Mouse (Mus musculus): Measurements from ENCODE around the gene Cyp27b1. TPM values are rescaled to one million over a fixed set of nuclear protein-coding genes. Genes with fewer than 3 reads are reported as not detected.
"Not testable (repeated sequence)": the region's sequence is repeated elsewhere in the genome, so short reads cannot be mapped to it uniquely, and the experiment has no call there.

Gene Cyp27b1
- polyA plus RNA-seq, 1 experiment from 2014 or later: 0.06 TPM

DNA sequence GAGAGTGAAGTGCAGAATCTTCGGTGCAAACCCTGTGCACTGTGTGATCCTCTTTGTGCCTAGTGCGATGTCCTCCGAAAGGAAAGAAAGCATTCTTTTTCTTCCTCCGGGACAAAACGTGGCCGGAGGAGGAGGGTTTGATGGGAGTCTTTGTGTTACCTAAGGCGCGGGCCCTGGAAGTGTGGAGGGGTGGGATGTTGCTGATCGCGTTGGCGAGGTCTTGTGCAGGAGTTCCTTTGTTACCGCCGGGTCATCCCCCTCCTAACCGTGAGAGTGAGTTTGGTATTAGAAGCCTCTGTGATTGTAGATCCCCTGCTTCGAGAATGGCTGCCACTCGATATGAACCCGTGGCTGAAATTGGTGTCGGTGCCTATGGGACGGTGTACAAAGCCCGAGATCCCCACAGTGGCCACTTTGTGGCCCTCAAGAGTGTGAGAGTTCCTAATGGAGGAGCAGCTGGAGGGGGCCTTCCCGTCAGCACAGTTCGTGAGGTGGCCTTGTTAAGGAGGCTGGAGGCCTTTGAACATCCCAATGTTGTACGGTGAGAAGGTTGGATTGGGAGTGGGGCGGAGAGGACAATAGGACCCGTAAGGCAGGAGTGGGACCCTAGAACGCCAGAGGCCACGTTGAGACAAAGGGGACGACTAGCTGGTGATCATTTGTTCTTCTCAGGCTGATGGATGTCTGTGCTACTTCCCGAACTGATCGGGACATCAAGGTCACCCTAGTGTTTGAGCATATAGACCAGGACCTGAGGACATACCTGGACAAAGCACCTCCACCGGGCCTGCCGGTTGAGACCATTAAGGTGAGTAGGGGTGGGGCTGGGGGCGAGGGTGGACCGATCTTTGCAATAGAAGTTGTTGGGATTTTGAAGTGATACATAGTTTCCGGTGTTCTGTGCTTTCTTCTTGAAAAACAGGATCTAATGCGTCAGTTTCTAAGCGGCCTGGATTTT, 16.1 kb downstream of the Cyp27b1 start:
- ATAC-seq (replicated peaks): peak; percentile 3; the same call in 1 of the 2 replicates

DNA sequence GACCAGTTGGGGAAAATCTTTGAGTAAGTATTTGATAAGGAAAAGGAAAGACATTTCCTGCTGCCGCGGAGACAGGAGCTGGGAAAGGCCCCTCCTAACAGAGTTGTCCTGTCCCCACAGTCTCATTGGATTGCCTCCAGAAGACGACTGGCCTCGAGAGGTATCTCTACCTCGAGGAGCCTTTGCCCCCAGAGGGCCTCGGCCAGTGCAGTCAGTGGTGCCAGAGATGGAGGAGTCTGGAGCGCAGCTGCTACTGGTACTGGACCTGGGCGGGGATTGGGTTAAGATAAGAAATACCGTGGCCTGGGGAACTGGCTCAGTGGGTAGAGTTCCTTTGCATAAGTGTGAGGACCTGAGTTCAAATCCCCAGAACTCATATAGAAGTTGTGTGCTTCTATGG, 17.9 kb downstream of the Cyp27b1 start:
- Histone ChIP-seq H3K27ac (no peak overlapping the region), H3K4me1 (peaks cover 58% of the 10 kb centered on the region), H3K27me3 (replicated peaks) (no peaks in the 10 kb centered on the region), H3K4me3 (no peak overlapping the region), H3K4me2 (no peak overlapping the region), H3K36me3 (replicated peaks) (peaks cover 36% of the 10 kb centered on the region), H3K9me3 (no peaks in the 10 kb centered on the region), H3K9ac (no peak overlapping the region)
- no peak for ATAC-seq (replicated peaks)
- 89% methylated on average over 9 of the region's 9 CpGs for WGBS

More for the DNA sequence above, 16.1 kb downstream of the Cyp27b1 start:
- peak overlapping the region; percentile 91 for H3K9ac ChIP-seq
- no peaks in the 10 kb centered on the region for H3K27me3 ChIP-seq (replicated peaks)
- peak overlapping the region; percentile 83 for H3K4me2 ChIP-seq
- H3K27ac ChIP-seq: peak overlapping the region; percentile 93
- 14% methylated on average over 37 of the region's 37 CpGs for WGBS
- peaks cover 50% of the 10 kb centered on the region for H3K4me1 ChIP-seq
- H3K4me3 ChIP-seq: peak overlapping the region; percentile 83
- H3K9me3 ChIP-seq: no peaks in the 10 kb centered on the region
- peaks cover 36% of the 10 kb centered on the region for H3K36me3 ChIP-seq (replicated peaks)

DNA sequence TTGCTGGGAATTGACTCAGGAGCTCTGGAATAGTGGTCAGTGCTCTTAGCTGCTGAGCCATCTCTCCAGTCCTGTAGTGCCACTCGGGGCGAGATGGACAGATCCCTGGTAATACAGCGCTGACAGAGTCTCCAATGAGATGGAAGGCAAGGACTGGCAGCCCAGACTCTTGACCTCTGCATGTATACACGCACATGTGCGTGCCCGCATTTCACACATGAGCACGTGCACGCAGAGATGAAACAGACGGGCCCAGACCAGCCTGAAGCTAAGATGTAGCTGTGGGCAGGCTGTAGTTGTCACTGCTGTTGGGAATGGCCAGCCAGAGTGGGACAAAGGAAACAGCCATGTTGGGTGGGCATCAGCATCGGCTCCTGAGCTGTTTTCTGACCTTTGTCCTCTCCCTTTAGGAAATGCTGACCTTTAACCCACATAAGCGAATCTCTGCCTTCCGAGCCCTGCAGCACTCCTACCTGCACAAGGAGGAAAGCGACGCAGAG, 18.5 kb downstream of the Cyp27b1 start:
- ATAC-seq (replicated peaks): no peak
- Histone ChIP-seq H3K27me3 (replicated peaks) (no peaks in the 10 kb centered on the region), H3K9ac (no peak overlapping the region), H3K4me1 (peaks cover 57% of the 10 kb centered on the region), H3K9me3 (no peaks in the 10 kb centered on the region), H3K36me3 (replicated peaks) (peaks cover 36% of the 10 kb centered on the region), H3K4me3 (no peak overlapping the region), H3K27ac (no peak overlapping the region), H3K4me2 (no peak overlapping the region)
- WGBS: 92% methylated on average over 14 of the region's 14 CpGs

DNA sequence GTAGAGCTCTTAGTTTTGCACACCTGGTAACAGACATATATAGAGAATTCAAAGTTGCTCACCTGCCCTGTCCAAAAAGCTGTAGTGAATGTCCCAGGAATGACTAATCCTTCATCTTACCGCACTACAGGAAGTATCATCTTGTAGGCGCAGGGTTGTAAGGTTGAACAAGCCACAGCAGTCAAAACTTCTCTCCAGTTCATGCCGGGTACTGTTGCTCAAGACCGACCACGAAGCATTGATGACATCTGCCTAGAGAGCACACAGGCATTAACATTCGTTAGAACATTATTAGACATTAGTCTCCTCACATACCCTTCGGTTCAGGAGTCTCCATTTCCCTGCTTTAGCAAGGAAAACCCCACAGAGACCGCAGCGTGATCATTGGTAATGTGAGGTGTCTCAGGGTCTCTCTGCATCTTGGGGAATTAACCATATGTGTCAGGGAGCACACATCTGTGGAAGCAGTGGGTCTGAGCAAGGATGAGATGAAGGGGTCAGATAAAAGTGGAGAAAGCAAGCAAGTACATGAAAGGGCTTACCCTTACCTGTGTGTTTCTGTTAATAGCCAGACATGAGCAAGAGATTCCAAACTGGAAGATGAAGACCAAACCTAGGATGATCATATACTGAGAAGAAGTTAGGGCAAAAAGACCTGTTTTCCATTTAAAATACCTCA, 20.4 kb downstream of the Cyp27b1 start:
- peak overlapping the region; percentile 27; the same call in 1 of the 2 replicates for H3K27ac ChIP-seq
- peaks cover 44% of the 10 kb centered on the region for H3K4me1 ChIP-seq
- H3K4me2 ChIP-seq: peak overlapping the region; percentile 77
- H3K9ac ChIP-seq: peak overlapping the region; percentile 62; the same call in 1 of the 2 replicates
- peak overlapping the region; percentile 78 for H3K4me3 ChIP-seq
- H3K27me3 ChIP-seq (replicated peaks): no peaks in the 10 kb centered on the region
- no peak for ATAC-seq (replicated peaks)
- no peaks in the 10 kb centered on the region for H3K9me3 ChIP-seq
- peaks cover 36% of the 10 kb centered on the region for H3K36me3 ChIP-seq (replicated peaks)
- WGBS: 81% methylated on average over 9 of the region's 9 CpGs

DNA sequence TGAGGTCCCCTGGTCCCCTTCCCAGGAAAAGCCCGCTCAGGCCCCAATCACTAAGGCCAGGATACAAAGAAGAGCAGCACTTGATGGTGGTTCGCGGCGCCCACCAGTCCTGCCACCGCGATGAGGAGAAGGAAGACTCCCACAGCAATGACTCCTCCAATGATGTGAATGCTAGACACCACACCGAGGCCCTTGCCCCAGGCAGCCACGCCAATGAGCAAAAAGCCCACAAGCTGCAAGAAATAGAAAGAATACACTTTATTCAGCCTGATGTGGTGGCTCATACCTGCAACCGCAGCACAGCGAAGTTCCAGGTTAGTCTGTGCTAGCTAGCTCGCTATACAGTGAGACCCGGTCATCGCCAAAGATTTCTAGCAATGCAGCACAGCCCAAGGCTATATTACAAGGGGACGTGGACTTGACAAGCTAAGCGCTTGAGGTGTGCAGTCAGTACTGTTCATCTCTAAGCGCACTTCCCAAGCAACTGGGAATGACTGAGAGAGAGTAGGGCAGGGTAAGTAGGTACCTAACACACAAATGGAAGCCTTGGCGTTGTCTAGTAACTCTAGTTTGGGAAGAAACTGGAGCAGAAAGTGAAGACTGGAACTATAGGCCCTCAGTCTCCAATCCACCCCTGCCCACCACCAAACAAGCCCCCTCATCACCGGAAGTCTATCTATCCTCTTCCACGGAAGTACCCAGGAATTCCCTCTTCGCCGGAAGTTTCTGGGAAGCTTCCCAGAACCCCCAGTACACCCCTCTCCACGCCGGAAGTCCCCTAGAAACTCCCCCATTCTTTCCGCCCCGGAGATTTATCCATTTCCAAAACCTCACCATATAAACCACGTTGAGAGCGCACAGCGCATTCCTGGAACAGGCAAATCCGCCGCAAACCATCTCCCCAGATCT, 21.5 kb downstream of the Cyp27b1 start:
- no peaks in the 10 kb centered on the region for H3K27me3 ChIP-seq (replicated peaks)
- H3K27ac ChIP-seq: peak overlapping the region; percentile 95
- H3K4me1 ChIP-seq: peaks cover 42% of the 10 kb centered on the region
- peak overlapping the region; percentile 78 for H3K4me3 ChIP-seq
- 7% methylated on average over 30 of the region's 30 CpGs for WGBS
- peak overlapping the region; percentile 62 for H3K9ac ChIP-seq
- H3K4me2 ChIP-seq: peak overlapping the region; percentile 77
- peaks cover 36% of the 10 kb centered on the region for H3K36me3 ChIP-seq (replicated peaks)
- no peaks in the 10 kb centered on the region for H3K9me3 ChIP-seq
- ATAC-seq (replicated peaks): peak; percentile 79

DNA sequence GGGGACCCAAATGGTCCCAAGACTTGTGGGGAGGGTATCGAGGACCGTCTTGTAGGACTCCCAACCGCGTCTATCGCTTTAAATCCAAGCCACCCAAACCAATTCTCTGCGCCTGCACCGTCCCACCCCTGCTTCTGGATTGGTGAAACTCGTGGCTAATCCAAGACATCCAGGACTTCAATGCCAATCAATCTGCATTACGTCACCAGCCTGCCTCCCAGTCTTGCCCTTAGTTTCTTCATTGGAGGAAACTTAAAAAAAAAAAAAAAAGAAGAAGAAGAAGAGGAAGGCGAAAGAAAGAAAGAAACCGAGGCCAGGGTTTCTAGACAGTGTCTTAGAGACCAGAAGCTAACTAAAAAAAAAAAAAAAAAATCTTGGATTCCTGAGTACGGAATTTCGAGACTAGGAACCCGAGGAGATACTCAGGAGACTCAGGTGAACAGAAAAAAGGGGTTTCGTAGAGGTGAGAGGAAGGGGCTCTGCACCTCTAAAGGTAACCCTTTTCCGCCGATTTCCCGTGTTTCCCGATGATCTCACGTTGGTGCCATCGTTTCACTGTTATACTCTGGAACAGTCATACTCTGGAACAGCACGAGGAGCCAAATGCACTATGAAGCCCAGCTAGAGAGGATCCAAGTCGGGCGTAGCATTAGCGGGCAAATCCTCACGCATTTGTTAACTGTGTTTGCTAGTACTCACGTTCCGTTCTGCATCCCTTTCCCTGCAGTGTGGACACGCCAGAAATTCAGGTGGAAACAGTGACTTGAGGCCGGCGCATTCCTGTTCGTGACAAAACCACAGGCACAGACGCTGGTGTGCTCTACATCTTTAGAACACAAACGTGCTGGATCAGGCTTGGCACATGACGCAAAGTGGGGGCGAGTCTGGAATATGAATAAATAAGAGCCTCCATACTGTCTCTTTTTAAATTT, 22.4 kb downstream of the Cyp27b1 start, which contains the start of gene Tspan31:
Tspan31 (minus strand) TSS at position 75 of the 932 bp plus-strand sequence.
- Histone ChIP-seq H3K4me1 (peaks cover 33% of the 10 kb centered on the region), H3K36me3 (replicated peaks) (peaks cover 31% of the 10 kb centered on the region), H3K27me3 (replicated peaks) (no peaks in the 10 kb centered on the region), H3K4me2 (peak within 1 kb of the TSS; percentile 77), H3K27ac (peak within 1 kb of the TSS; percentile 95), H3K4me3 (peak within 1 kb of the TSS; percentile 78), H3K9me3 (no peaks in the 10 kb centered on the region), H3K9ac (peak within 1 kb of the TSS; percentile 62)
- ATAC-seq (replicated peaks): peak; percentile 95
- 1% methylated on average over 36 of the region's 36 CpGs for WGBS

DNA sequence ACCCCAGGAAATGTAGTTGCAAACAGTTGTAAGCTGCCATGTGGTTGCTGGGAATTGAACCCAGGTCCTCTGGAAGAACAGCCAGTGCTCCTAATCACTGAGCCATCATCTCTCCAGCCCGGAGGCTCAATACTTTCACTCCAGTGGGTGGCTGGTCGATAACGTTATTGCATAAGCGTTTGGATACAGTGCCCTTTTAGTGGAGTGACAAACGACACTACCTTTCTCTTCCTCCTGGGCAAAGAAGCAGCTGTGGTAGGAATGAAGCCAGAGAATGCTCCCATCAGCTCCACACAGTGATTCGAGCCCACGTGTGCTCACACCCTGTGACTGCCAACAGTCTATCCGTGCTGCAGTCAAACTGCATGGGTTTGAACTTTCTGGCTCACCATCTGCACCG, 23.2 kb downstream of the Cyp27b1 start:
- H3K4me2 ChIP-seq: peak overlapping the region; percentile 77
- H3K27ac ChIP-seq: peak overlapping the region; percentile 81

DNA sequence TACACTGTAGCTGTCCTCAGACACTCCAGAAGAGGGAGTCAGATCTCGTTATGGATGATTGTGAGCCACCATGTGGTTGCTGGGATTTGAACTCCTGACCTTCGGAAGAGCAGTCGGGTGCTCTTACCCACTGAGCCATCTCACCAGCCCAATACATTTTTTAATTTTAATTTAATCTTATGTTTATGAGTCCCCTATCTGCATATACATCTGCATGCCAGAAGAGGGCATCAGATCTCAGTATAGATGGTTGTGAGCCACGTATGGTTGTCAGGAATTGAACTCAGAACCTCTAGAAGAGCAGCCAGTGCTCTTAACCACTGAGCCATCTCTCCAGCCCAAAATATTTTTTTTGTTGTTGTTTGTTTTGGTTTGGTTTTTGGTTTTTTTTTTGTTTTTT, 24.2 kb downstream of the Cyp27b1 start:
- H3K27me3 ChIP-seq (replicated peaks); ATAC-seq (replicated peaks); H3K4me3 ChIP-seq; H3K9ac ChIP-seq; H3K27ac ChIP-seq; H3K9me3 ChIP-seq; H3K4me2 ChIP-seq: not testable (repeated sequence)
- WGBS: 87% methylated on average over 4 of the region's 4 CpGs
- H3K4me1 ChIP-seq: peaks cover 42% of the 10 kb centered on the region
- peaks cover 13% of the 10 kb centered on the region for H3K36me3 ChIP-seq (replicated peaks)

More for the DNA sequence above, 23.2 kb downstream of the Cyp27b1 start:
- H3K9ac ChIP-seq: peak overlapping the region; percentile 57; the same call in 1 of the 2 replicates
- H3K4me1 ChIP-seq: peaks cover 33% of the 10 kb centered on the region
- no peaks in the 10 kb centered on the region for H3K9me3 ChIP-seq
- peaks cover 24% of the 10 kb centered on the region for H3K36me3 ChIP-seq (replicated peaks)
- H3K4me3 ChIP-seq: peak overlapping the region; percentile 78
- H3K27me3 ChIP-seq (replicated peaks): no peaks in the 10 kb centered on the region
- 80% methylated on average over 9 of the region's 9 CpGs for WGBS
- ATAC-seq (replicated peaks): no peak

DNA sequence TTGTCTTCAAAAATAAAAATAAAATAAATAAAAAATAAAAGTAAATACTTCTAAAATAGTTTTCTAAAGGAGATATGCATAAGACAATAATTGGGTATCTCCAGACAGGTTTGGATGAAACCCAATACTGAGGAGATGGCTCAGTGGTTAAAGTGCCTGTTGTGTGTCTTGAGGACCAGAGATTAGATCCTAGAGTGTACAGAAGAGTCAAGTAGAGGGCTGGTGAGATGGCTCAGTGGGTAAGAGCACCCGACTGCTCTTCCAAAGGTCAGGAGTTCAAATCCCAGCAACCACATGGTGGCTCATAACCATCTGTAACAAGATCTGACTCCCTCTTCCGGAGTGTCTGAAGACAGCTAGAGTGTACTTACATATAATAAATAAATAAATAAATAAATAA, 24.9 kb downstream of the Cyp27b1 start:
- not testable (repeated sequence) for ATAC-seq (replicated peaks)

DNA sequence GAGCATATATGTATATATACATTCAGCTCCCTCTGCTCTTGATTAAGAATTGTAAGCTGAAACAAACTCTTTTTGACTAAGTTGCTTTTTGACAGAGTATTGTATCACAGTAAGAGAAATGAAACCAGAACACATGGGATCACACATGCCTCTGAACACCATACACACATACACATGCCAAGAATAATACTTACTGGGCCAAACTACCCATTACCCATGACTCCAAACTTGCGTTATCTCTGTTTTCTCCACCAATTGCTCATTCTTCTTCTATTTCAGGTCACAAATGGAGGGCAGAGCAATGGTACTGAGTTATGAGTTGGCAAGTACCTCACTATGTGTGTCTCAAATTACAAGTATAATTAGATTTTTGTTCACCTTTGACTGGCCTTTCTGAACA, 25.9 kb downstream of the Cyp27b1 start:
- WGBS: 96% methylated on average over 1 of the region's 1 CpGs
- no peaks in the 10 kb centered on the region for H3K36me3 ChIP-seq (replicated peaks)
- ATAC-seq (replicated peaks): no peak

More for the DNA sequence above, 24.9 kb downstream of the Cyp27b1 start:
- not testable (repeated sequence) for H3K4me3 ChIP-seq; H3K4me2 ChIP-seq; H3K27ac ChIP-seq; H3K9me3 ChIP-seq; H3K36me3 ChIP-seq (replicated peaks); H3K9ac ChIP-seq; H3K27me3 ChIP-seq (replicated peaks)
- WGBS: 94% methylated on average over 2 of the region's 2 CpGs
- peaks cover 47% of the 10 kb centered on the region for H3K4me1 ChIP-seq

More for the DNA sequence above, 25.9 kb downstream of the Cyp27b1 start:
- no peaks in the 10 kb centered on the region for H3K27me3 ChIP-seq (replicated peaks)
- no peaks in the 10 kb centered on the region for H3K9me3 ChIP-seq
- no peak overlapping the region for H3K4me2 ChIP-seq
- H3K9ac ChIP-seq: no peak overlapping the region
- H3K4me3 ChIP-seq: no peak overlapping the region
- peaks cover 43% of the 10 kb centered on the region for H3K4me1 ChIP-seq
- H3K27ac ChIP-seq: no peak overlapping the region
